Mouse (Mus musculus) CH12.LX (cell line): ENCODE measurements at regions not wholly inside any gene's neighbourhood (a gene's known extent, or its start where the extent isn't known, plus 50 kb on each side); places are given as distances from the start of the nearest gene placed in this dataset.

Experiments used
- CTCF ChIP-seq, 2 experiments: IDR thresholded peaks in 1 of 2; conservative IDR thresholded peaks in 1 of 2; 2 replicates each; pipeline ENCODE4 v1.5.1; 2011 to 2012; ENCODE audit warnings: low read depth in 2 of 2, low read length in 2 of 2, improper control_type of control experiment in 1 of 2, inconsistent platforms in 1 of 2, mild to moderate bottlenecking in 1 of 2, moderate library complexity in 1 of 2
- E2F4 ChIP-seq: IDR thresholded peaks from 2 replicates; pipeline ENCODE4 v1.6.1; 2011; ENCODE audit warnings: low read depth, low read length, improper control_type of control experiment; ENCODE audit not compliant: insufficient replicate concordance
- MAZ ChIP-seq: IDR thresholded peaks from 2 replicates; pipeline ENCODE4 v1.6.1; 2012; ENCODE audit warnings: low read depth, mild to moderate bottlenecking, inconsistent platforms, low read length, improper control_type of control experiment, moderate library complexity
- NRF1 ChIP-seq: IDR thresholded peaks from 2 replicates; pipeline ENCODE4 v1.6.1; 2014; ENCODE audit warnings: low read depth, mild to moderate bottlenecking, inconsistent platforms, low read length, improper control_type of control experiment, moderate library complexity

- TF ChIP-seq CTCF (conservative IDR thresholded peaks at IDR 0.05 in 1 of 2, IDR thresholded peaks at IDR 0.05 in 1 of 2; ENCODE audit: low read depth in 2 of 2, low read length in 2 of 2): no peak
- TF ChIP-seq E2F4: no peak
- no peak for TF ChIP-seq NRF1
- TF ChIP-seq MAZ: no peak
These were observed 77.8 kb upstream of the Gm45716 start for GRCm38 (mm10) chr11:90109681-90110111.
